Mouse (Mus musculus) limb, embryonic 14.5 days (tissue): ENCODE results near the gene Tdrd3. TPM values are rescaled to one million over a fixed set of nuclear protein-coding genes. Genes with fewer than 3 reads are reported as not detected.
A peak's percentile ranks its signal among the peaks of the same experiment; 100 is the strongest.

Source experiments
- ATAC-seq: fragments of 200-750 bp; cut with Nextera tagmentation; 2 replicates; pipeline ENCODE4 v1.8.0; 2017; ENCODE audit warnings: low read depth, moderate number of reproducible peaks, moderate TSS enrichment; ENCODE audit not compliant: low FRiP score
- DNase-seq: peaks from one replicate; pipeline ENCODE4 v3.0.0-alpha.2; 2015; ENCODE audit warnings: low spot score
- H3K27ac ChIP-seq: fragments of 300-500 bp; sonication (generic); replicated peaks from 2 replicates; pipeline ENCODE4 v1.5.1; 2014; ENCODE audit warnings: low read depth, mild to moderate bottlenecking, low read length, moderate library complexity, mixed read lengths
- H3K27me3 ChIP-seq: fragments of 300-500 bp; sonication (generic); 2 replicates; pipeline ENCODE4 v1.6.1; 2014; ENCODE audit warnings: low read length, mixed read lengths; ENCODE audit not compliant: control insufficient read depth, insufficient read depth
- H3K36me3 ChIP-seq: fragments of 300-500 bp; sonication (generic); 2 replicates; pipeline ENCODE4 v1.6.1; 2014; ENCODE audit warnings: mild to moderate bottlenecking, low read length, moderate library complexity, mixed read lengths; ENCODE audit not compliant: control insufficient read depth, insufficient read depth
- H3K4me1 ChIP-seq: fragments of 300-500 bp; sonication (generic); 2 replicates; pipeline ENCODE4 v1.6.1; 2014; ENCODE audit warnings: antibody characterized with exemption, low read length, mixed read lengths; ENCODE audit not compliant: control insufficient read depth, insufficient read depth
- H3K4me2 ChIP-seq: fragments of 300-500 bp; sonication (generic); replicated peaks from 2 replicates; pipeline ENCODE4 v1.6.1; 2014; ENCODE audit warnings: low read depth, mild to moderate bottlenecking, low read length, moderate library complexity; ENCODE audit not compliant: severe bottlenecking
- H3K4me3 ChIP-seq: fragments of 300-500 bp; sonication (generic); replicated peaks from 2 replicates; pipeline ENCODE4 v1.5.1; 2014; ENCODE audit warnings: low read length
- H3K9ac ChIP-seq: fragments of 300-500 bp; sonication (generic); 2 replicates; pipeline ENCODE4 v1.6.1; 2014; ENCODE audit warnings: mild to moderate bottlenecking, low read depth, low read length, moderate library complexity; ENCODE audit not compliant: severe bottlenecking
- H3K9me3 ChIP-seq: fragments of 300-500 bp; sonication (generic); 2 replicates; pipeline ENCODE4 v1.6.1; 2016; ENCODE audit warnings: low read length; ENCODE audit not compliant: control insufficient read depth
- POLR2A ChIP-seq: fragments of 200-500 bp; IDR thresholded peaks from 2 replicates; pipeline ENCODE4 v1.8.0; 2012; ENCODE audit warnings: inconsistent platforms, mild to moderate bottlenecking, moderate library complexity, borderline replicate concordance; ENCODE audit not compliant: insufficient read depth, insufficient read length; ENCODE audit errors: extremely low read depth
- WGBS: fragments of 180-500 bp; shearing (Covaris S2); extraction: QIAGEN DNeasy Blood & Tissue Kit; methylation state at CpG from one replicate; pipeline ENCODE4 v1.1.7; 2014; 5-methylcytosine and 5-hydroxymethylcytosine counted together
- polyA plus RNA-seq, 2 experiments: library from polyadenylated mRNA; depleted of rRNA in 1 of 2; stranded (reverse) in 1 of 2; unstranded in 1 of 2; fragments of >200 nt; fragmentation: Nextera tagmentation in 1 of 2; extraction: Ambion mirVana in 1 of 2; gene quantifications; 2 replicates each; pipeline versions ENCODE4 v1.2.1 to v1.2.3; 2012 to 2014

Gene Tdrd3
- polyA plus RNA-seq, 2 experiments: 37.3 to 39.1 TPM

- Histone ChIP-seq H3K9me3 (no peaks in the 10 kb centered on the region), H3K4me3 (no peak overlapping the region), H3K27ac (no peak overlapping the region), H3K4me2 (no peak overlapping the region), H3K9ac (no peak overlapping the region), H3K4me1 (peaks cover 11% of the 10 kb centered on the region; the same call in 1 of the 2 replicates), H3K27me3 (no peaks in the 10 kb centered on the region), H3K36me3 (no peaks in the 10 kb centered on the region)
- DNase-seq (peak; percentile 32), ATAC-seq (no peak)
- TF ChIP-seq POLR2A: no peak
- 33% methylated on average over 3 of the region's 3 CpGs for WGBS
Observed at GRCm38 (mm10) chr14:87567034-87567461, 150.6 kb downstream of the Tdrd3 start.

GRCm38 (mm10) chr14:87567626-87568446 lies 151.4 kb downstream of the Tdrd3 start:
- peak; percentile 35 for ATAC-seq
- WGBS: 15% methylated on average over 20 of the region's 20 CpGs
- H3K9ac ChIP-seq: peak overlapping the region; percentile 31

GRCm38 (mm10) chr14:87568447-87568908 lies 152.0 kb downstream of the Tdrd3 start:
- peaks cover 11% of the 10 kb centered on the region; the same call in 1 of the 2 replicates for H3K4me1 ChIP-seq
- H3K4me3 ChIP-seq: peak overlapping the region; percentile 23
- H3K36me3 ChIP-seq: no peaks in the 10 kb centered on the region
- H3K9ac ChIP-seq: peak overlapping the region; percentile 31
- TF ChIP-seq POLR2A: no peak
- H3K9me3 ChIP-seq: no peaks in the 10 kb centered on the region
- peak; percentile 81 for ATAC-seq
- H3K27ac ChIP-seq: no peak overlapping the region
- H3K27me3 ChIP-seq: no peaks in the 10 kb centered on the region
- WGBS: 4% methylated on average over 15 of the region's 15 CpGs
- peak; percentile 84 for DNase-seq
- H3K4me2 ChIP-seq: peak overlapping the region; percentile 56

More at GRCm38 (mm10) chr14:87567626-87568446, 151.4 kb downstream of the Tdrd3 start:
- no peak overlapping the region; the same call in 1 of the 2 replicates for H3K27ac ChIP-seq
- peak; percentile 41 for DNase-seq
- peak overlapping the region; percentile 23 for H3K4me3 ChIP-seq
- peaks cover 11% of the 10 kb centered on the region; the same call in 1 of the 2 replicates for H3K4me1 ChIP-seq
- no peaks in the 10 kb centered on the region for H3K9me3 ChIP-seq
- TF ChIP-seq POLR2A: no peak
- no peaks in the 10 kb centered on the region for H3K27me3 ChIP-seq
- peak overlapping the region; percentile 56 for H3K4me2 ChIP-seq
- H3K36me3 ChIP-seq: no peaks in the 10 kb centered on the region

GRCm38 (mm10) chr14:87569471-87569870 lies 153.0 kb downstream of the Tdrd3 start:
- Histone ChIP-seq H3K4me1 (peaks cover 11% of the 10 kb centered on the region; the same call in 1 of the 2 replicates), H3K4me3 (no peak overlapping the region), H3K9me3 (no peaks in the 10 kb centered on the region), H3K36me3 (no peaks in the 10 kb centered on the region), H3K27ac (no peak overlapping the region), H3K27me3 (no peaks in the 10 kb centered on the region), H3K4me2 (no peak overlapping the region), H3K9ac (no peak overlapping the region)
- DNase-seq (no peak), ATAC-seq (no peak)
- WGBS: 72% methylated on average over 2 of the region's 2 CpGs
- TF ChIP-seq POLR2A: no peak

GRCm38 (mm10) chr14:87572453-87572852 lies 156.0 kb downstream of the Tdrd3 start:
- no peak for DNase-seq
- WGBS: 63% methylated on average over 5 of the region's 5 CpGs

More at GRCm38 (mm10) chr14:87572453-87572852, 156.0 kb downstream of the Tdrd3 start:
- H3K27me3 ChIP-seq: no peaks in the 10 kb centered on the region
- H3K9ac ChIP-seq: no peak overlapping the region
- H3K4me3 ChIP-seq: no peak overlapping the region
- H3K9me3 ChIP-seq: no peaks in the 10 kb centered on the region
- no peak overlapping the region for H3K4me2 ChIP-seq
- no peak for TF ChIP-seq POLR2A
- H3K4me1 ChIP-seq: peaks cover 11% of the 10 kb centered on the region; the same call in 1 of the 2 replicates
- no peak overlapping the region for H3K27ac ChIP-seq
- H3K36me3 ChIP-seq: no peaks in the 10 kb centered on the region
- no peak for ATAC-seq
